Mouse (Mus musculus) hindbrain, embryonic 11.5 days (tissue): ENCODE measurements at regions not wholly inside any gene's neighbourhood (a gene's known extent, or its start where the extent isn't known, plus 50 kb on each side); places are given as distances from the start of the nearest gene placed in this dataset.

Experiments
- ATAC-seq: fragments of 200-750 bp; cut with Nextera tagmentation; 2 replicates; pipeline ENCODE4 v1.8.0; 2017; ENCODE audit warnings: mild to moderate bottlenecking, moderate TSS enrichment, moderate library complexity; ENCODE audit not compliant: low FRiP score
- DNase-seq: peaks from one replicate; pipeline ENCODE4 v3.0.0-alpha.2; 2015; ENCODE audit warnings: low spot score
- H3K27ac ChIP-seq: fragments of 300-500 bp; sonication (generic); 2 replicates; pipeline ENCODE4 v1.5.1; 2014; ENCODE audit warnings: mild to moderate bottlenecking, low read depth, low read length
- H3K27me3 ChIP-seq: fragments of 300-500 bp; sonication (generic); 2 replicates; pipeline ENCODE4 v1.6.1; 2014; ENCODE audit warnings: mild to moderate bottlenecking, low read length, moderate library complexity, mixed read lengths; ENCODE audit not compliant: control insufficient read depth, insufficient read depth
- H3K36me3 ChIP-seq: fragments of 300-500 bp; sonication (generic); 2 replicates; pipeline ENCODE4 v1.6.1; 2014; ENCODE audit warnings: mild to moderate bottlenecking, low read length, moderate library complexity, mixed read lengths; ENCODE audit not compliant: control insufficient read depth, insufficient read depth
- H3K4me1 ChIP-seq: fragments of 300-500 bp; sonication (generic); replicated peaks from 2 replicates; pipeline ENCODE4 v1.6.1; 2014; ENCODE audit warnings: low read length, mixed read lengths; ENCODE audit not compliant: control insufficient read depth, insufficient read depth
- H3K4me2 ChIP-seq: fragments of 300-500 bp; sonication (generic); replicated peaks from 2 replicates; pipeline ENCODE4 v1.6.1; 2014; ENCODE audit warnings: mild to moderate bottlenecking, low read depth, low read length
- H3K4me3 ChIP-seq: fragments of 300-500 bp; sonication (generic); 2 replicates; pipeline ENCODE4 v1.5.1; 2014; ENCODE audit warnings: low read depth, low read length
- H3K9ac ChIP-seq: fragments of 300-500 bp; sonication (generic); 2 replicates; pipeline ENCODE4 v1.6.1; 2014; ENCODE audit warnings: low read depth, low read length
- H3K9me3 ChIP-seq: fragments of 300-500 bp; sonication (generic); 2 replicates; pipeline ENCODE4 v1.6.1; 2016; ENCODE audit warnings: low read length; ENCODE audit not compliant: control insufficient read depth
- WGBS: fragments of 180-500 bp; shearing (Covaris S2); extraction: QIAGEN DNeasy Blood & Tissue Kit; methylation state at CpG from one replicate; pipeline ENCODE4 v1.1.7; 2014; 5-methylcytosine and 5-hydroxymethylcytosine counted together

DNA sequence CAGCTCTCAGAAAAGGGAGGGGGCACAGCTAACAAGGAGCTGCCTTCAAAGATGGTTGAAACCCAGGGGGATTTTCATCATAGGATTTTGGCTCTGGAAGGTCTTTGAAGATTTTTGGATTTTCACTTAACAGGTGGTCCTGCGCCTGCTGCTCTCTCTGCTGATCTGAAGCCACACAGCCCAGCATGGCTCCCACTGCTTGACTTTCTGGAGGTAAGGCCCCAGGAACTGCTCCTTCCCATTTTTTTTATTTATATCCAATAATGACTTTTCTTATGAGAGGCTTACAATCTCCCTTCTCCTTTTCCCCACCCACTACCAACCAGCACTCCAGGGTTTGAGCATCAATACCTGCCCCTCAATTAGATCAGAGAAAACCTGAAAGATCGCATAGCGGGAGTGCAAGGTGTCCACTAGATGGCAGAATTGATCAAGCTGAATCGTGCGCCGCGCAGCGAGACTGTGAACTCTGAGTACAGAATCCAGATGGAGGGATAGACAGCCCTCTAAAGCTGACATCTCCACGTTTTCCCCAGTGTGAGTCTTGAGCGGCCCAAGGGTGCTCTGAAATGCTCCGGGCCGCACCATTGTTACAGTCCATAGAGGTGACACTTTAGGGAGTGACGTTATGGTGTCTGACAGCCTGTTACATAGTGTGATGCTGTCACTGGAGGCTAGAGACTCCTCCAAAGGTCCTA lies 194.6 kb upstream of the Ednrb start:
- no peak overlapping the region for H3K9ac ChIP-seq

GRCm38 (mm10) chr14:104033606-104034005 lies 189.4 kb upstream of the Ednrb start:
- Histone ChIP-seq H3K4me1 (no peaks in the 10 kb centered on the region; the same call in 1 of the 2 replicates), H3K27ac (no peak overlapping the region), H3K4me2 (no peak overlapping the region), H3K9ac (no peak overlapping the region), H3K36me3 (no peaks in the 10 kb centered on the region), H3K9me3 (no peaks in the 10 kb centered on the region), H3K27me3 (no peaks in the 10 kb centered on the region), H3K4me3 (no peak overlapping the region)
- ATAC-seq (no peak), DNase-seq (peak; percentile 42)
- WGBS, result 48% methylated on average over 1 of the region's 1 CpGs

More for the DNA sequence above, 194.6 kb upstream of the Ednrb start:
- peak; percentile 85 for ATAC-seq
- Histone ChIP-seq H3K27me3 (no peaks in the 10 kb centered on the region), H3K4me2 (no peak overlapping the region), H3K9me3 (no peaks in the 10 kb centered on the region), H3K4me3 (no peak overlapping the region), H3K27ac (no peak overlapping the region), H3K4me1 (no peaks in the 10 kb centered on the region), H3K36me3 (no peaks in the 10 kb centered on the region)
- DNase-seq, result peak; percentile 84
- 11% methylated on average over 13 of the region's 13 CpGs for WGBS

GRCm38 (mm10) chr14:104030784-104031470 lies 186.7 kb upstream of the Ednrb start:
- WGBS, result 66% methylated on average over 11 of the region's 11 CpGs
- Histone ChIP-seq H3K4me1 (no peaks in the 10 kb centered on the region; the same call in 1 of the 2 replicates), H3K4me3 (no peak overlapping the region), H3K27me3 (no peaks in the 10 kb centered on the region), H3K27ac (no peak overlapping the region), H3K9me3 (no peaks in the 10 kb centered on the region), H3K4me2 (no peak overlapping the region), H3K9ac (no peak overlapping the region), H3K36me3 (no peaks in the 10 kb centered on the region)
- no peak for DNase-seq
- ATAC-seq, result no peak

- H3K4me1 ChIP-seq, result no peaks in the 10 kb centered on the region; the same call in 1 of the 2 replicates
- H3K27ac ChIP-seq, result no peak overlapping the region
- WGBS, result 42% methylated on average over 20 of the region's 20 CpGs
- H3K4me3 ChIP-seq, result no peak overlapping the region
- H3K9me3 ChIP-seq, result no peaks in the 10 kb centered on the region
- no peaks in the 10 kb centered on the region for H3K36me3 ChIP-seq
- no peak for ATAC-seq
- no peak overlapping the region for H3K9ac ChIP-seq
- no peak overlapping the region for H3K4me2 ChIP-seq
- H3K27me3 ChIP-seq, result no peaks in the 10 kb centered on the region
- DNase-seq, result no peak
Measured at GRCm38 (mm10) chr14:104029668-104030530, 185.7 kb upstream of the Ednrb start.

DNA sequence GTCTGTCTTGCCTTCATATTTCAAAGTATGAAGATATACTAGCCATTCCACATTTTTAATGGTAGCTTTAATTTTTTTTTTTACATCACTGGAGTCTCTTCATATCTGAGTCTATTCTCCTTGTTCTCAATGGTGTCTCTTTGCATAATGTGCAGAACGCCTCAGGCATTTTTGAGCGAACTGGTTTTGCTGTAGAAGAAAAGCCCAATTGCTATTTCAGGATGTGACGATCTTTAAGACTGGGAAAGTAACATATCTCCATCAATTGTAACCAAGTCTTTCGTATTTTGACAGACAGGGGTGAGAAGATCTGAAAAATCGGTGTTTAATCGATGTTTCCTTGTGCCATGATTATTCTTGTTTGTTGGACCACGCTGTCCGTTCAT lies 183.7 kb upstream of the Ednrb start:
- H3K9ac ChIP-seq, result no peak overlapping the region
- H3K4me2 ChIP-seq, result no peak overlapping the region
- no peaks in the 10 kb centered on the region for H3K9me3 ChIP-seq
- H3K36me3 ChIP-seq, result no peaks in the 10 kb centered on the region
- no peaks in the 10 kb centered on the region for H3K27me3 ChIP-seq
- H3K4me1 ChIP-seq, result no peaks in the 10 kb centered on the region; the same call in 1 of the 2 replicates
- ATAC-seq, result no peak; the same call in 1 of the 2 replicates
- no peak for DNase-seq
- H3K27ac ChIP-seq, result no peak overlapping the region
- no peak overlapping the region for H3K4me3 ChIP-seq
- WGBS, result 84% methylated on average over 8 of the region's 8 CpGs

- no peak overlapping the region for H3K4me3 ChIP-seq
- H3K27me3 ChIP-seq, result no peaks in the 10 kb centered on the region
- no peak overlapping the region for H3K9ac ChIP-seq
- no peaks in the 10 kb centered on the region for H3K9me3 ChIP-seq
- ATAC-seq (peak; percentile 81), DNase-seq (peak; percentile 78)
- no peaks in the 10 kb centered on the region; the same call in 1 of the 2 replicates for H3K4me1 ChIP-seq
- no peaks in the 10 kb centered on the region for H3K36me3 ChIP-seq
- H3K27ac ChIP-seq, result no peak overlapping the region
- 22% methylated on average over 17 of the region's 17 CpGs for WGBS
- no peak overlapping the region for H3K4me2 ChIP-seq
Measured at GRCm38 (mm10) chr14:104027077-104027899, 183.1 kb upstream of the Ednrb start.

DNA sequence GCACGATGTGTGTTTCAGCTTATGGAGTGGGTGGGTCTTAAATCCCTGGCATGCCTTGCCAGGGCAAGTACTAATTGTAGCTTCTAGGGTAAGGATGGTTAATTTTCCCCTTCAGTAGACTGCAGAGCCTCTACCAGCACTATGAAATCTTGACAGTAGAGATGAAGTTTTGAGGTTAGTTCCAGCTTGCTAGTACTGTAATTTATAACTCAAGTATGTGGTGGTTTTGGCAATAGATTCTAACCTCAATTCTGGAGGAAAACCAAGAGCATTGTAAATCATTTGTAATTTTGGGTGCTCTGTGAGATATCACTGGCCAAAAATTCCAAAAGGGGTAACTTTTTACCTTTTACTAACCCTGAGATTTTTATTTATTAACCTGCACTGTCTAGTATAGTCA lies 164.3 kb upstream of the Ednrb start:
- WGBS, result 82% methylated on average over 1 of the region's 1 CpGs

DNA sequence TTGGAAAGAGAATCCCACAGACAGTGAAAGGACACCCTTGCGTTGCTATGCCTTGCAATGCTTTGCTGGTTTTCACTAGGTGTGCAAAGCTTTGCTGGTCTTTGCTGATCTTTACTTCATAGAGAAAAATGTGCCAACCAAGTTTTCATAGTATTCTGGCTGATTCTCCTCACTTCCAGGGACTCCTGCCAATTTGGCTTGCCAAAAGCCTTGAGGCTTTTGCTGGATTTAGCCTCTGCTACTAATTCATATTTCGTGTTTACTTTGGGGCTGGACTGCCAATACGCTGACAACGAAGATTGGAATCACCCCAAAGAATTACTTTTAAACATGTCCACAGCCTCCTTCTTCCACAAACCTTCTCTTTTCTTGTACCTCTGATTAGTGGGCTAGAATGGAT lies 162.2 kb upstream of the Ednrb start:
- no peak for ATAC-seq

More for the DNA sequence above, 164.3 kb upstream of the Ednrb start:
- DNase-seq, result no peak
- no peak overlapping the region for H3K27ac ChIP-seq
- no peak overlapping the region for H3K4me3 ChIP-seq
- no peaks in the 10 kb centered on the region for H3K9me3 ChIP-seq
- no peaks in the 10 kb centered on the region for H3K27me3 ChIP-seq
- no peaks in the 10 kb centered on the region for H3K4me1 ChIP-seq
- H3K9ac ChIP-seq, result no peak overlapping the region
- no peak for ATAC-seq
- no peaks in the 10 kb centered on the region for H3K36me3 ChIP-seq
- H3K4me2 ChIP-seq, result no peak overlapping the region

More for the DNA sequence above, 162.2 kb upstream of the Ednrb start:
- Histone ChIP-seq H3K36me3 (no peaks in the 10 kb centered on the region), H3K9ac (no peak overlapping the region), H3K4me2 (no peak overlapping the region), H3K27me3 (no peaks in the 10 kb centered on the region), H3K4me1 (no peaks in the 10 kb centered on the region), H3K9me3 (no peaks in the 10 kb centered on the region), H3K27ac (no peak overlapping the region), H3K4me3 (no peak overlapping the region)
- DNase-seq, result no peak
- 92% methylated on average over 4 of the region's 4 CpGs for WGBS
